Mouse (Mus musculus) liver, embryonic 14.5 days (tissue): ENCODE data around the gene Relb. TPM values are rescaled to one million over a fixed set of nuclear protein-coding genes. Genes with fewer than 3 reads are reported as not detected.
A peak's percentile ranks its signal among the peaks of the same experiment; 100 is the strongest.
"Not testable (repeated sequence)": the region's sequence is repeated elsewhere in the genome, so short reads cannot be mapped to it uniquely, and the experiment has no call there.

Source experiments
- ATAC-seq: fragments of 200-750 bp; cut with Nextera tagmentation; 2 replicates; pipeline ENCODE4 v1.8.0; 2017; ENCODE audit warnings: moderate number of reproducible peaks, mild to moderate bottlenecking, moderate library complexity; ENCODE audit not compliant: insufficient read depth
- DNase-seq, 3 experiments: peaks; one replicate each; pipeline ENCODE4 v3.0.0-alpha.2; 2012 to 2013; ENCODE audit warnings: low read depth in 3 of 3, low spot score in 3 of 3
- H3K27ac ChIP-seq: fragments of 300-500 bp; sonication (generic); 2 replicates; pipeline ENCODE4 v1.5.1; 2014; ENCODE audit warnings: moderate library complexity, mild to moderate bottlenecking, control low read depth, inconsistent platforms
- H3K27me3 ChIP-seq: fragments of 300-500 bp; sonication (generic); 2 replicates; pipeline ENCODE4 v1.6.1; 2014; ENCODE audit warnings: mild to moderate bottlenecking, low read length, moderate library complexity; ENCODE audit not compliant: control insufficient read depth, insufficient read depth
- H3K36me3 ChIP-seq: fragments of 300-500 bp; sonication (generic); replicated peaks from 2 replicates; pipeline ENCODE4 v1.6.1; 2014; ENCODE audit warnings: low read depth; ENCODE audit not compliant: control insufficient read depth, insufficient read depth
- H3K4me1 ChIP-seq, 2 experiments: fragments of 200-500 bp in 1 of 2; fragments of 300-500 bp in 1 of 2; sonication (generic) in 1 of 2; replicated peaks; 2 replicates each; pipeline ENCODE4 v1.6.1; 2012 to 2014; ENCODE audit warnings: antibody characterized with exemption in 1 of 2, inconsistent platforms in 1 of 2, low read length in 1 of 2; ENCODE audit not compliant: control insufficient read depth in 2 of 2, insufficient read depth in 2 of 2
- H3K4me2 ChIP-seq: fragments of 300-500 bp; sonication (generic); 2 replicates; pipeline ENCODE4 v1.6.1; 2014; ENCODE audit warnings: low read depth, mild to moderate bottlenecking, control low read depth, moderate library complexity
- H3K4me3 ChIP-seq, 2 experiments: fragments of 200-500 bp in 1 of 2; fragments of 300-500 bp in 1 of 2; sonication (generic) in 1 of 2; 2 replicates each; pipeline ENCODE4 v1.5.1; 2012 to 2014; ENCODE audit warnings: low read depth in 2 of 2, low read length in 2 of 2, mild to moderate bottlenecking in 2 of 2, control low read depth in 1 of 2, inconsistent platforms in 1 of 2, moderate library complexity in 1 of 2; ENCODE audit not compliant: insufficient read depth in 1 of 2
- H3K9ac ChIP-seq: fragments of 300-500 bp; sonication (generic); replicated peaks from 2 replicates; pipeline ENCODE4 v1.6.1; 2014; ENCODE audit warnings: mild to moderate bottlenecking, control low read depth, moderate library complexity
- H3K9me3 ChIP-seq: fragments of 300-500 bp; sonication (generic); 2 replicates; pipeline ENCODE4 v1.6.1; 2016; ENCODE audit warnings: low read length, mixed read lengths; ENCODE audit not compliant: control insufficient read depth
- CTCF ChIP-seq: IDR thresholded peaks from 2 replicates; pipeline ENCODE4 v1.5.1; 2016; ENCODE audit warnings: antibody characterized with exemption, low read depth, control low read depth
- EP300 ChIP-seq: IDR thresholded peaks from 2 replicates; pipeline ENCODE4 v1.6.1; 2016; ENCODE audit warnings: antibody characterized with exemption, low read depth
- WGBS: fragments of 180-500 bp; shearing (Covaris S2); extraction: QIAGEN DNeasy Blood & Tissue Kit; methylation state at CpG from one replicate; pipeline ENCODE4 v1.1.7; 2014; ENCODE audit not compliant: insufficient replicate concordance; 5-methylcytosine and 5-hydroxymethylcytosine counted together
- polyA plus RNA-seq, 2 experiments: library from polyadenylated mRNA; depleted of rRNA in 1 of 2; stranded (reverse) in 1 of 2; unstranded in 1 of 2; fragments of >200 nt; fragmentation: Nextera tagmentation in 1 of 2; extraction: Ambion mirVana in 1 of 2; gene quantifications; 2 replicates each; pipeline versions ENCODE4 v1.2.1 to v1.2.3; 2012 to 2014

The Relb gene
- polyA plus RNA-seq, 2 experiments = 0.89 to 1.1 TPM

DNA sequence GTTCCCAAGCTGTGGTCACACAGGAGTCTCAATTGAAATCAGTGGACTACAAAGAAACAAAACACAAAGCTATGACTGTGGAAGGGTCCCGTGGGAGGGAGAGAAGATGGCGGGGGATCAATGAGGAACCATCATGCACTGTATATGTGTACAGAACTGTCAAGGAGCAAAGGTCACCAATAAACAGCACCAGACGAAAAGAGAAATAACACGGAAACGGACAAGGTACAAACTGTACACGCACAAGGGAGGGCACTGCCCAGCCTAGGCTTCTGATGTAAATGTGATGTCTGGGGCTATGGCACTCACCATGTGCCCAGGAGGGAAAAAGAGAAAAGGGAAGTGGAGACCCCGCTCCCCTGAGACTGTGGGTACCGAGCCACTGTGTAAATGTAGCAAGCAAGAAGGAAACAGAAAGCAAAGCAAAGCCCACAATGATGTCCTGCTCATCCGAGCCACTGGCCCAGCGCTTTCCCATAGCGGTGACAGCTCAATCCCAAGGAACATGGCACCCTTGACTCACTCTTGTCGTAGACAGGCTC lies 14.1 kb downstream of the Relb start:
- H3K27ac ChIP-seq = no peak overlapping the region
- no peak for ATAC-seq
- TF ChIP-seq EP300 (no peak), CTCF (no peak)
- no peak overlapping the region for H3K4me2 ChIP-seq
- no peaks in the 10 kb centered on the region; a peak in 1 of 4 replicates for H3K4me1 ChIP-seq
- WGBS = 59% methylated on average over 12 of the region's 12 CpGs
- H3K9me3 ChIP-seq = no peaks in the 10 kb centered on the region; the same call in 1 of the 2 replicates
- H3K27me3 ChIP-seq = no peaks in the 10 kb centered on the region
- H3K9ac ChIP-seq = no peak overlapping the region
- no peak for DNase-seq
- H3K4me3 ChIP-seq = no peak overlapping the region
- no peaks in the 10 kb centered on the region for H3K36me3 ChIP-seq

DNA sequence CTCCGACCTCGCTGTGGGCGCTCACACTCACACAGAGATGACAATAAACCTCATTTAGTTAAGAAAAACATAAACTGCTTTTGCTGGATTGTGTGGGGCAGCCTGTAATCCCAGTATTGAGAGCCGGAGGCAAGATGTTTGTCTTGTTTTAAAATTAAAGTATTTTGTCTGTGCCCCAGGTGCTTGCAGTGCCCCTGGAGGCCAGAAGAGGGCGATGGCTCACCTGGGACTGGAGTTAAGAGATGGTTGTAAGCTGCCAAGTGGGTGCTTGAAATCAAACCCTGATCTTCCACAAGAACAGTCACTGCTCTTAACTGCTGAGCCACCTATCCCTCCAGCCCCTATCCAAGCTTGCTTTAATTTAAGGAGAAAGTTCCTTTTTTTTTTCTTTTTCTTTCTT lies 18.3 kb downstream of the Relb start:
- TF ChIP-seq EP300 (no peak), CTCF (peak; percentile 48)
- ATAC-seq = no peak

DNA sequence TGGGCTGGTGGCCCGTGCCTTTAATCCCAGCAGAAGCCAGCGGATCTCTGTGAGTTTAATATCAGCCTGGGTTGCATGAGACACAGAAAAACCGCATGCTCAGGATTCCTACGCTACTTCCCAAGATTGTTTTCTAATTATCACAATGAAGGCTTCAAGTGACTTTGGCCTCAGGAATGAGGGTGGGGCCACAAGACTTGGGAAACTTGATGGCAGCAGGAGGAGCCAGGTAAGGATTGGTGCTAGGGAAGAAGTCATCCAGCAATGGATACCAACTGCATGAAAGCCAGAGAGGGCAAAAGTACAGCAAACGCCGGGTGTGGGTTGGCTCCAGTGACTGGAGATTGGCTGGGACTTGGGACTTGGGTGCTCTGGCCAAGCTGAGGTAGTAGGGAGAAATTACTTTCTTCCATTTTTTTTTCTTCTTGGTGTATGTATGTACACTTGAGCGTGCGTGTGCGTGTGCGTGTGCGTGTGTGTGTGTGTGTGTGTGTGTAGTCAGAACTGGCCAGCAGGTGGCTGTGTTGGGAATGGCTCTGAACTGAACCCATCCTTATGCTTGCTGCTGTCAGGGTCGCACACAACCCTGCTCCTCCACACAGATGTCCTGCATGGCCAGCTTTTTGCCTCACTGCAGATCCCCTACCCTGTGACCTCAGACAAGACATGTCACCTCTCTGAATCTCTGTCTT lies 19.5 kb downstream of the Relb start:
- ATAC-seq = no peak
- Histone ChIP-seq H3K4me2 (no peak overlapping the region), H3K9me3 (no peaks in the 10 kb centered on the region; the same call in 1 of the 2 replicates), H3K27ac (no peak overlapping the region), H3K4me1 (no peaks in the 10 kb centered on the region), H3K4me3 (no peak overlapping the region), H3K27me3 (no peaks in the 10 kb centered on the region), H3K36me3 (no peaks in the 10 kb centered on the region), H3K9ac (no peak overlapping the region)
- TF ChIP-seq EP300 = no peak
- 0 out of 2 replicates have a peak, but pooled peaks have one; percentile 23 for TF ChIP-seq CTCF
- DNase-seq = no peak
- 83% methylated on average over 12 of the region's 12 CpGs for WGBS

More for the DNA sequence above, 18.3 kb downstream of the Relb start:
- Histone ChIP-seq H3K9me3 (no peaks in the 10 kb centered on the region; the same call in 1 of the 2 replicates), H3K27ac (no peak overlapping the region), H3K4me1 (no peaks in the 10 kb centered on the region), H3K9ac (no peak overlapping the region), H3K4me2 (no peak overlapping the region), H3K4me3 (no peak overlapping the region), H3K27me3 (no peaks in the 10 kb centered on the region), H3K36me3 (no peaks in the 10 kb centered on the region)
- 71% methylated on average over 5 of the region's 5 CpGs for WGBS
- DNase-seq = no peak

DNA sequence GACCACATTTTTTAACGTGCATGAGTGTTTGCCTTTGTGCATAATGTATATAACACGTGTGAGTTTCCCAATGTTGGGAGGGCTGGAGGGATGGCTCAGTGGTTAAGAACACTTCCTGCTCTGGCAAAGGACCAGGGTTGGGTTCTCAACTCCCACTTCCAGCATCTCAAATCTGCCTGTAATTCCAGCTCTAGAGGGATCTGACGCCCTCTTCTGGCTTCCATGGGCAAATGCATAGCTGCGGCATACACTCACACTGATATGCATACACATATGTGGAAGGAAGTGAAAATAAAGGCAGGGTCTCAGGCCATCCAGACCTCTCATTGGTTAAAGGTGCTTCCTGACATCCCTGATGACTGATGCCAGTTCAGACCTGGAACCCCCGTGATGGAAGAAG lies 21.9 kb downstream of the Relb start:
- Histone ChIP-seq H3K27me3 (no peaks in the 10 kb centered on the region), H3K4me3 (no peak overlapping the region), H3K4me1 (peaks cover 8 to 13% of the 10 kb centered on the region in 2 experiments), H3K27ac (no peak overlapping the region), H3K9me3 (no peaks in the 10 kb centered on the region; the same call in 1 of the 2 replicates), H3K4me2 (no peak overlapping the region), H3K9ac (no peak overlapping the region), H3K36me3 (no peaks in the 10 kb centered on the region)
- 73% methylated on average over 5 of the region's 5 CpGs for WGBS
- TF ChIP-seq CTCF = peak; percentile 29; the same call in 1 of the 2 replicates
- TF ChIP-seq EP300 = no peak
- ATAC-seq (no peak), DNase-seq (no peak)

DNA sequence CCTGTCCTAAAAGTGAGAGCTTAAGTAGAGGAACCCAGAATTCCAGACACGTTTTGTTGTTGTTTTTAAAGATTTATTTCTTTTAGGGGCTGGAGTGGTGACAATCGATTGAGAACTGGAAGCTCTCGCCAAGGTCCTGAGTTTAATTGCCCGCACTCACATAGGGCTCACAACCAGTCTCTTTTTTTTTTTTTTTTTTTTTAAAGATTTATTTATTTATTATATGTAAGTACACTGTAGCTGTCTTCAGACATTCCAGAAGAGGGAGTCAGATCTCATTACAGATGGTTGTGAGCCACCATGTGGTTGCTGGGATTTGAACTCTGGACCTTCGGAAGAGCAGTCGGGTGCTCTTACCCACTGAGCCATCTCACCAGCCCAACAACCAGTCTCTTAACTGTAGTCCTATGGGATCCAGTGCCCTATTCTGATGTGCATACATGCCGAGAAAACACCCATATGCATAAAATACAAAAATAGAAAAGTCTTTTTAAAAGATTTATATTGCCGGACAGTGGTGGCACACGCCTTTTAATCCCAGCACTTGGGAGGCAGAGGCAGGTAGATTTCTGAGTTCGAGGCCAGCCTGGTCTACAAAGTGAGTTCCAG lies 24.5 kb downstream of the Relb start:
- H3K9ac ChIP-seq, H3K27ac ChIP-seq, H3K9me3 ChIP-seq, H3K27me3 ChIP-seq, DNase-seq, H3K36me3 ChIP-seq: not testable (repeated sequence)
- Histone ChIP-seq H3K4me3 (peak overlapping the region in 1 of 2 experiments; percentile 69; a peak in 2 of 4 replicates), H3K4me1 (peaks cover 8 to 13% of the 10 kb centered on the region in 2 experiments), H3K4me2 (peak overlapping the region; percentile 82; the same call in 1 of the 2 replicates)
- WGBS = 53% methylated on average over 10 of the region's 10 CpGs
- ATAC-seq = 0 out of 2 replicates have a peak, but pooled peaks have one; percentile 22
